Mouse (Mus musculus): Measurements from ENCODE around the gene Nxph3.

The Nxph3 gene

DNA sequence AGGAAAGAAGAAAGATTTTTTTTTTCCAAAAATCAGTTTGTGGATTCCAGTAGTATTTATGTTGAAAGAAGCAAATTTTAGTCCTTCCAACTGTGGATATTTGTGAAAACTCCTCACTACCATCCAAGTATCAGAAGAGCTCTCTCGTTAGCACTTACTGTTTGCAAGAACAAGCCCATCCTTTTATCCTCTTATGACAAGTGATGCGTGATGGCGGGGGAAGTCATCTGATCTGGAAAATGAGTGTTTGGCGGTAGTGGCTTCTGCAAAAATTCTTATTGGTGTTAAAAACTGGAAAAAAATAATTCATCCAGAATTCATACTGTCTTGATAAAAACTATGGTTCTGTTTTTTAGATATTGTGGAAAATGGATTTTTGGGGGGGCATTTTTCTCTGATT lies 22.1 kb downstream of the Nxph3 start:
- no peak for DNase-seq

DNA sequence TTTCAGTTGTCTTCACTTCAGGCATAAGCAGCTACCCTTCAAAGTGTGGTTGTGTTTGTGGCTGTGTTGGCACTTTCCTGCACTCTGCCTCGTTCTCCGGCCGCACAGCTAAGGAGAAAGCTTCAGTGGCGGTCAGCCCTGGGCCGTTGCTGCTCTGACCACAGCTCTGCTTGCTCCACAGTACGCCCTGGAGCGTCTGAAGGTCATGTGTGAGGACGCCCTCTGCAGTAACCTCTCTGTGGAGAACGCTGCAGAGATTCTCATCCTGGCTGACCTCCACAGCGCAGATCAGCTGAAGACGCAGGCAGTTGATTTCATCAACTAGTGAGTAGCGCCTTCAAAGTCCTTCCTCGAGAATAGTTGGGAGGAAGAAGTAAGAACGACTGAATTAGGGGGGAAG lies 24.3 kb downstream of the Nxph3 start:
- DNase-seq = no peak

DNA sequence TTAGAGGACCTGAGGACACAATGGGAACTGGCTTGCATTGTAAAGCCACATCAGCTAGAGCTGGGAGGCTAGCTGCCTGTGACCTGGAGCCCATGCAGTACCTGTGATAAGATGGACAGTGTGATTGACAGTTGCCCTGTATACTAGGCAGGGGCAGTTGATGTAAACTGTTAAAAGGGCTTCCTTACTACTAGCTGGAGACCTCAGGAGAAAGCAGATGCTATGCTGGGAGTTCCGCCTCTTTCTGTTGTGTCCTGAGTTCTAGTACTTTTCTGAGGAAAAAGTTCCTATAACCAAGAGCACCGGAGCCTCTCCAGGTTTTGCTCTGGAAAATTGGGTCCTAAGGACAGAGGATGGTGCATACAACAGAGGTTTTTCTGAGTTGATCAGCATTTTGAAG lies 27.1 kb downstream of the Nxph3 start:
- DNase-seq = no peak

DNA sequence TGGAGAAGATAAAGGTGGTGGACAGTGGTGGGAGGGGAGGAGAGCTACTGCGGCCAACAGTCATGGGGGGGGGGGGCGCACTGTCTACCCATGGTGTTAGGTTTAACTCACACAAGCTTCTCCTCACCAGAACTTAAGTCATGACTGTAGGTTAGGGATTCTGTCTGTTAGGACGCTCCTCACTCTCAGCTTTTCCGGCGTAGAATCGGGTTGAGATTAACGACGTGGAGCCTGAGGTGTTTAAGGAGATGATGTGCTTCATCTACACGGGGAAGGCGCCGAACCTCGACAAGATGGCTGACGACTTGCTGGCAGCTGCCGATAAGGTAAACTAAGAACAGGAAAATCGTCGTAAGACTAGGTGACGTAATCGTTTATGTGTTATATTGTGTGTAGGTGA lies 28.7 kb downstream of the Nxph3 start:
- DNase-seq = no peak

DNA sequence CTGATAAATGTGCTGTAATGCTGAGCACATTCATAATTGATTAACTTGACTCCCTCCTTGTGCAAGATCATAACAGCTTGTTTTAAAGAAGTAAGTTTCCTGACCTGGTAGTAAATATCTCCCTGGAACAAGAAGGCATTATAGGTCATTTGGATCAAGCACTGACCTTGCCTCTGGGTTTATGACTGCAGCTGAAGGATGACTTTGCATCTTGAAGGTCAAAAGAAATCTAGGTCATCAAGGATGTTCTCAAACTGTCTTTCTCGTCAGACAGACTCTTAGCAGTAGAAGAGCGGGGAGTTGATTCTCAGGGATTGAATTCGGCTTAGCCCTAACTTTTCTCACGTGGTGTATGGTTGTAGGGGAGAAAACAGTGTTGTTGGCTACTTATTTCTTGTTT lies 33.7 kb downstream of the Nxph3 start:
- DNase-seq = no peak

DNA sequence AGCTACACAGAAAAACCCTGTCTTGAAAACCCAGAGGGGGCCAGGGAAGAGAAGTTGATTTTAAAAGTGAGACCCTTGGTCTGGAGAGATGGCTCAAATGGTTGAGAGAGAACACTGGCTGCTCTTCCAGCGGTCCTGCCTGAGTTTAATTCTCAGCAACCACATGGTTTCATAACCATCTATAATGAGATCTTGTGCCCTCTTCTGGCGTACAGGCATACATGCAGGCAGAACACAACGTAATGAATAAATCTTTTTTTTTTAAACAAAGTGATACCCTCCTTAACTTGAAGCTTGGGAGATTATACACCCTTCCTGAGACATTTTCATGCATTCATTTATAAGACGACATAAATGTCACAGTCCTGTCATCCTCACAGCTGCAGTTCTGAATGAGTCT lies 34.9 kb downstream of the Nxph3 start:
- DNase-seq = no peak

DNA sequence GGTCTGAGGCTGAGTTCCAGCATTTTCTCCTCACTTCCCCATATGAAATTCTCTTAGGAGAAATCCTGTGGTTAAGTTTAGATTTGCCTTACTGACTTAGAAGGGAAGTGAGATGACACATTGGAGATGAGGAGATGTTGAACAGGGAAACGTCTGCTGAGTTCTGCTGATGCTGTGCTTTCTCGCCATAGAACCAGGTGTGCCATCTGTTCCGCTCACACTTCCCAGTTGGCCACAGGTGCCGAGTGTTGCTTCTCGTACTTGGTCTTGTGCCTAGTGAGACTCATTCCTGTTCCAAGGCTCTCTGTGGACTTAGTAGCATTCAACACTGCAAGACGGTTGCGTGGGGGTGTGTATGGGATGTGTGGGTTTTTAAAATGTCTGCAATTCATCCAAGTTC lies 38.0 kb downstream of the Nxph3 start:
- no peak for DNase-seq

DNA sequence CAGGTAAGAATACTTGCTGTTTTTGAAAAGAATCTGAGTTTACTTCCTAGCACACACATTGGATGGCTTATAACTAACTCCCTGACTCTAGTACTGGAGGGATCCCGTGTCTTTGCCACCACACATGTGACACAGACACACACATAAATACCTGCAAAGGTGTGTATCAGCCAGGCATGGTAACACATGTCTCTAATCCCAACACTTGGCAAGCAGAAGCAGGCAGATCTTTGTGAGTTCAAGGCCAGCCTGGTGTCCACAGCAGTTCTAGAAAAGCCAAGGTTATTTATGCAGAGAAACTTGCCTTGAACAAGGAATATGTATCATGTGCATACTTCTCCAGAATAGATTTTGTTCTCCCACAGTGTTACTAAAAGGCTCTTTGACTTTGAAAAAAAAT lies 40.9 kb downstream of the Nxph3 start:
- no peak for DNase-seq

DNA sequence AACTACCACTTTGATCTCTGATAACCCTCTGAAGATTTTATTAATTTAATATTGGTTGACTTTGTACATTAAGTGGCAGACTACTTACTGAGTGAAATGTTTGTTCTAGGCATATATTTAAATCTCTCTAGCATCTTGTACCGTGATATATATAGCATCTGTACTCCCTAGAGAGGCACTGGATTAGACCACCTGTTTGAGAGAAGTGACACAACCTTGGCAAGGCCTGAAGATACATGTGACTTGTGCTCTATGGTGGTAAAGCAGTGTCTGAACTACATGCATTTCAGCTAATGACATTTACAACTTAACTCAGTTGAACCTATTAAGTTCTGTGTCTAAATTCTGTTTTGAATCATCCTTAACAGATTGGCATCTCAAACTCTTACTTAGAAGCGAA lies 41.4 kb downstream of the Nxph3 start:
- no peak for DNase-seq

DNA sequence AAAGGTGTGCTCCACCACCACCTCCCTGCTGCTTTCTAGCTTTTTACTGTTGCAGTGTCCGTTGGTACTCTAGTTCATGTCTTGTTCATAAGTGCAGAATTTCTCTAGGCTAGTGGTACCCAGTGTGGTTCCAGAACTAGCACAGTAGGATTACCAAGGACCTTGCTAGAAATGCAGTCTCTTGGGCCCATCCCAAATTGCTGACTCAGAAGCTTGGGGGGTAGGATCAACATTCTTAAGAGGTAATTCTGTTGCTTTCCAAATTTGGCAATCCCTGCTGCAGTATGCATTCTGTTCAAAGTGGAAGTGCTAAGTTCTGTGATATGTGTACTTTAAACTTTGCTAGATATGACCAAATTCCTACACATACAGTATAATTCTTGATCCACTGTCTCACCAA lies 46.6 kb downstream of the Nxph3 start:
- peak; percentile 16 for DNase-seq

DNA sequence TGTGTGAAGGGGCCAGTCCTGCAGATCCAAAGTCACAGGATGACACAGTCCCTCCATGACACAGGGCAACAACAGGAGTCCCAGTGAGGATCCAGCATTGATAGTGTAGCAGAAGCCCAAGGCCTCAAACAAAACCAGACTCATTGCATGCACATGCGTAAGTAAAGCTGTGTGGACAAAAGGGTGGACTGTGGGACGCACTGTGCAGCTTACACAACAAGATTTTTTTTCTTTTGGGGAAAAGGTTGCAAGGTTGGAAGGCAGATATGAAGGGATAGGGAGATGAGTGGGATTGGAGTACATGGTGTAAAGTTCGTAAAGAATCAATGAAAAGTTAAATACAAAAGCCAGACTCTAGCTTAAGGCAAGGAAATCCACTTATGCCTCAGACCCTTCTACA lies 52.2 kb downstream of the Nxph3 start:
- no peak for DNase-seq

DNA sequence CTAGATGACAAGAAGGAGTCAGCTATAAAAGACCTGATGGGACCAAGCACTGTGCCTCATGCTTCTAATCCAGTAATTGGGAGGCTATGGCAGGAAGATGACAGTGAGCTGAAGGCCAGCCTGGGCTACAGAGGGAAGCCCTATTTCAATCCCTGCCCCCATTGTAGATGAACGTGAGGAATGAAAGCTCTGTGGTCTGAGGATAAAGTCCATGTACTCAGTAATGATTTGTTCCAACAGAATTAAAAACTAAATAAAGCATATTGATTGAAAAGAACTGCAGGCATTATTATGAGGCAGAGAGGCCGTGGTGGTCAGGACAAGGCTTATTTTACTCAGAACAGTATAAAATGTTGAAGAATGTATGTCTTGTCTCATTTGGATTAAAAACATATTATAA lies 53.5 kb downstream of the Nxph3 start:
- DNase-seq = no peak
